7 mouse cellular contexts compared by ENCODE assay signal in the genomic region with DNA sequence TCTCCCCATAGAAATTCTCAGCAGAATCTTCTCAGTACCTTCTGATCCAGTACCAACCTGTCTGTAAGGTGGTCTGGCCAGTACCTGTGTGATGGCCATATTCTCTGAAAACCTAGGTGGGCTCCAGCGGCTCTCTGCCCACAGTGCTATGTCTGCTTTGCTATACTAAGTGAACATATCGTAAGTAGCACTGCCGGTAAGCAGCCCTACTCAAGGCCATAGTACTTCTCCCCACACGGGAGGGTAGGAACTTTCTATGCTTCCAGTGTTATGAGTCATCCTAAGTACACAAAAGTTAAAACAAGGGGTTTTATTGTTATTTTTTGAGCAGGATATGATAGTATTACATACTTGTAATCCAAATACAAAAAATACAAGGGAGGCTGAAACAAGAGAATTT. TPM values are rescaled to one million over a fixed set of nuclear protein-coding genes. Genes with fewer than 3 reads are reported as not detected.
DNase-seq lines count a peak whose midpoint lies in the region; ATAC-seq and TF ChIP-seq lines count a peak whose summit lies in the region.

No protein-coding gene starts in this region.

- H3K4me1 ChIP-seq in kidney, embryonic 16.5 days (ENCODE audit: insufficient read depth, low read length) = peaks cover 68% of the 10 kb centered on the region
- H3K4me1 ChIP-seq in ES-Bruce4 (ENCODE audit: control insufficient read depth, insufficient read depth, low read length) = peaks cover 2% of the 10 kb centered on the region
- H3K4me1 ChIP-seq in embryonic facial prominence, embryonic 10.5 days = peaks cover 66% of the 10 kb centered on the region
- peaks cover 70% of the 10 kb centered on the region for H3K4me1 ChIP-seq in liver, embryonic 13.5 days (replicated peaks)

- no peak for ATAC-seq in kidney, embryonic 16.5 days (ENCODE audit: low FRiP score, low TSS enrichment)
- ATAC-seq in liver, embryonic 13.5 days (ENCODE audit: low read depth) = no peak

- no peaks in the 10 kb centered on the region for H3K9me3 ChIP-seq in kidney, embryonic 16.5 days (ENCODE audit: low read length)
- no peaks in the 10 kb centered on the region for H3K9me3 ChIP-seq in ES-Bruce4 (replicated peaks; ENCODE audit: control insufficient read depth, insufficient read depth, low read length, poor library complexity, severe bottlenecking)
- no peaks in the 10 kb centered on the region for H3K9me3 ChIP-seq in embryonic facial prominence, embryonic 10.5 days
- H3K9me3 ChIP-seq in liver, embryonic 13.5 days (replicated peaks) = no peaks in the 10 kb centered on the region

- 62% methylated on average over 4 of the region's 4 CpGs for WGBS in kidney, embryonic 16.5 days
- WGBS in embryonic facial prominence, embryonic 10.5 days = 78% methylated on average over 4 of the region's 4 CpGs
- 47% methylated on average over 4 of the region's 4 CpGs for WGBS in liver, embryonic 13.5 days (ENCODE audit: insufficient replicate concordance)

- no peak overlapping the region for H3K4me3 ChIP-seq in kidney, embryonic 16.5 days (ENCODE audit: low read length)
- H3K4me3 ChIP-seq in ES-Bruce4 (ENCODE audit: low read depth, low read length) = 0 out of 2 replicates have a peak overlapping the region, but pooled peaks have one; percentile 33
- H3K4me3 ChIP-seq in embryonic facial prominence, embryonic 10.5 days = no peak overlapping the region
- no peak overlapping the region for H3K4me3 ChIP-seq in liver, embryonic 13.5 days (replicated peaks)

- no peaks in the 10 kb centered on the region for H3K36me3 ChIP-seq in kidney, embryonic 16.5 days (ENCODE audit: insufficient read depth, low read length)
- H3K36me3 ChIP-seq in ES-Bruce4 (ENCODE audit: control insufficient read depth, insufficient read depth, low read length, poor library complexity, severe bottlenecking) = peaks cover 3% of the 10 kb centered on the region; the same call in 1 of the 2 replicates
- 0 out of 2 replicates have a peak, but pooled peaks cover 7% of the 10 kb centered on the region for H3K36me3 ChIP-seq in embryonic facial prominence, embryonic 10.5 days (replicated peaks)
- no peaks in the 10 kb centered on the region; the same call in 1 of the 2 replicates for H3K36me3 ChIP-seq in liver, embryonic 13.5 days

- TF ChIP-seq CTCF in ES-Bruce4 (IDR thresholded peaks at IDR 0.05; ENCODE audit: low read depth, low read length) = no peak

- TF ChIP-seq POLR2A in ES-Bruce4 (IDR thresholded peaks at IDR 0.05; ENCODE audit: insufficient read depth, low read length) = no peak

- H3K4me2 ChIP-seq in kidney, embryonic 16.5 days (replicated peaks; ENCODE audit: low read depth, low read length) = peak overlapping the region; percentile 2; the same call in 1 of the 2 replicates
- H3K4me2 ChIP-seq in liver, embryonic 13.5 days = peak overlapping the region; percentile 41; the same call in 1 of the 2 replicates

- peak overlapping the region; percentile 5; the same call in 1 of the 2 replicates for H3K9ac ChIP-seq in kidney, embryonic 16.5 days (replicated peaks; ENCODE audit: low read length)
- 0 out of 2 replicates have a peak overlapping the region, but pooled peaks have one; percentile 48 for H3K9ac ChIP-seq in ES-Bruce4 (ENCODE audit: low read depth, poor library complexity, severe bottlenecking)
- H3K9ac ChIP-seq in liver, embryonic 13.5 days = 0 out of 2 replicates have a peak overlapping the region, but pooled peaks have one; percentile 17

- peak overlapping the region; percentile 99 for H3K27ac ChIP-seq in kidney, embryonic 16.5 days (ENCODE audit: low read length)
- H3K27ac ChIP-seq in ES-Bruce4 (ENCODE audit: insufficient read depth, low read length) = peak overlapping the region; percentile 76
- H3K27ac ChIP-seq in embryonic facial prominence, embryonic 10.5 days (replicated peaks) = peak overlapping the region; percentile 82
- peak overlapping the region; percentile 78 for H3K27ac ChIP-seq in liver, embryonic 13.5 days

- TF ChIP-seq EP300 in ES-Bruce4 (IDR thresholded peaks at IDR 0.05; ENCODE audit: insufficient read depth, low read depth, low read length) = no peak

- no peak for DNase-seq in kidney, postnatal 36 days
- DNase-seq in embryonic facial prominence, embryonic 10.5 days (ENCODE audit: low spot score) = no peak
- DNase-seq in liver, embryonic 13.5 days = no peak
- DNase-seq in retina, postnatal 1 day = no peak
- DNase-seq in frontal cortex, postnatal 14 days (ENCODE audit: low spot score in 2 of 2) = no peak

- no peaks in the 10 kb centered on the region for H3K27me3 ChIP-seq in kidney, embryonic 16.5 days (ENCODE audit: insufficient read depth, low read length)
- no peaks in the 10 kb centered on the region for H3K27me3 ChIP-seq in ES-Bruce4 (ENCODE audit: control insufficient read depth, insufficient read depth, low read length, poor library complexity, severe bottlenecking)
- H3K27me3 ChIP-seq in embryonic facial prominence, embryonic 10.5 days (replicated peaks; ENCODE audit: low read depth, poor library complexity, severe bottlenecking) = no peaks in the 10 kb centered on the region
- no peaks in the 10 kb centered on the region for H3K27me3 ChIP-seq in liver, embryonic 13.5 days

RNA-seq across cellular contexts. Expression of a gene that starts 16.6 kb away (rescaled TPM):
- 55.7 and 59.3 TPM in 2 replicates for polyA plus RNA-seq in kidney, embryonic 16.5 days (2015; fragmentation: Nextera tagmentation; extraction: Ambion mirVana)
- 239 and 247 TPM in 2 replicates for polyA plus RNA-seq in ES-Bruce4 (2011; ENCODE audit: insufficient read depth, insufficient read length, low read depth, missing spikeins)
- 43.3 and 44.3 TPM in 2 replicates for polyA plus RNA-seq in embryonic facial prominence, embryonic 10.5 days (2016; fragmentation: Nextera tagmentation; extraction: Ambion mirVana)
- 10.8 and 16.7 TPM in 2 replicates for polyA plus RNA-seq in liver, embryonic 13.5 days (2015; fragmentation: Nextera tagmentation; extraction: Ambion mirVana)

RNA-seq across cellular contexts. Expression of a gene that starts 24.9 kb away (rescaled TPM):
- 0.14 and 0.22 TPM in 2 replicates for polyA plus RNA-seq in kidney, embryonic 16.5 days (2015; fragmentation: Nextera tagmentation; extraction: Ambion mirVana)
- 1.2 and 2.2 TPM in 2 replicates for polyA plus RNA-seq in ES-Bruce4 (2011; ENCODE audit: insufficient read depth, insufficient read length, low read depth, missing spikeins)
- 0.14 and 0.41 TPM in 2 replicates for polyA plus RNA-seq in embryonic facial prominence, embryonic 10.5 days (2016; fragmentation: Nextera tagmentation; extraction: Ambion mirVana)
- 0.03 and 0.06 TPM in 2 replicates for polyA plus RNA-seq in liver, embryonic 13.5 days (2015; fragmentation: Nextera tagmentation; extraction: Ambion mirVana)

RNA-seq across cellular contexts. Expression of a gene that starts 36.6 kb away (rescaled TPM):
- polyA plus RNA-seq in kidney, embryonic 16.5 days (2015; fragmentation: Nextera tagmentation; extraction: Ambion mirVana) = 304 and 332 TPM in 2 replicates
- polyA plus RNA-seq in ES-Bruce4 (2011; ENCODE audit: insufficient read depth, insufficient read length, low read depth, missing spikeins) = 194 and 215 TPM in 2 replicates
- 505 and 520 TPM in 2 replicates for polyA plus RNA-seq in embryonic facial prominence, embryonic 10.5 days (2016; fragmentation: Nextera tagmentation; extraction: Ambion mirVana)
- polyA plus RNA-seq in liver, embryonic 13.5 days (2015; fragmentation: Nextera tagmentation; extraction: Ambion mirVana) = 143 and 145 TPM in 2 replicates

RNA-seq across cellular contexts. Expression of a gene that starts 43.8 kb away (rescaled TPM):
- polyA plus RNA-seq in kidney, embryonic 16.5 days (2015; fragmentation: Nextera tagmentation; extraction: Ambion mirVana) = not detected in 2 replicates
- not detected in 2 replicates for polyA plus RNA-seq in ES-Bruce4 (2011; ENCODE audit: insufficient read depth, insufficient read length, low read depth, missing spikeins)
- polyA plus RNA-seq in embryonic facial prominence, embryonic 10.5 days (2016; fragmentation: Nextera tagmentation; extraction: Ambion mirVana) = not detected in 2 replicates
- polyA plus RNA-seq in liver, embryonic 13.5 days (2015; fragmentation: Nextera tagmentation; extraction: Ambion mirVana) = not detected in 2 replicates

RNA-seq across cellular contexts. Expression of a gene that starts 44.2 kb away (rescaled TPM):
- 39.2 and 42.6 TPM in 2 replicates for polyA plus RNA-seq in kidney, embryonic 16.5 days (2015; fragmentation: Nextera tagmentation; extraction: Ambion mirVana)
- polyA plus RNA-seq in ES-Bruce4 (2011; ENCODE audit: insufficient read depth, insufficient read length, low read depth, missing spikeins) = 66.1 and 66.6 TPM in 2 replicates
- 45.3 and 46.4 TPM in 2 replicates for polyA plus RNA-seq in embryonic facial prominence, embryonic 10.5 days (2016; fragmentation: Nextera tagmentation; extraction: Ambion mirVana)
- polyA plus RNA-seq in liver, embryonic 13.5 days (2015; fragmentation: Nextera tagmentation; extraction: Ambion mirVana) = 22.8 and 26.2 TPM in 2 replicates
